Mouse (Mus musculus) liver, embryonic 14.5 days (tissue): ENCODE results near the gene Spef1. TPM values are rescaled to one million over a fixed set of nuclear protein-coding genes. Genes with fewer than 3 reads are reported as not detected.

Source experiments
- ATAC-seq: fragments of 200-750 bp; cut with Nextera tagmentation; 2 replicates; pipeline ENCODE4 v1.8.0; 2017; ENCODE audit warnings: moderate number of reproducible peaks, mild to moderate bottlenecking, moderate library complexity; ENCODE audit not compliant: insufficient read depth
- DNase-seq, 3 experiments: peaks; one replicate each; pipeline ENCODE4 v3.0.0-alpha.2; 2012 to 2013; ENCODE audit warnings: low read depth in 3 of 3, low spot score in 3 of 3
- H3K27ac ChIP-seq: fragments of 300-500 bp; sonication (generic); 2 replicates; pipeline ENCODE4 v1.5.1; 2014; ENCODE audit warnings: moderate library complexity, mild to moderate bottlenecking, control low read depth, inconsistent platforms
- H3K27me3 ChIP-seq: fragments of 300-500 bp; sonication (generic); 2 replicates; pipeline ENCODE4 v1.6.1; 2014; ENCODE audit warnings: mild to moderate bottlenecking, low read length, moderate library complexity; ENCODE audit not compliant: control insufficient read depth, insufficient read depth
- H3K36me3 ChIP-seq: fragments of 300-500 bp; sonication (generic); replicated peaks from 2 replicates; pipeline ENCODE4 v1.6.1; 2014; ENCODE audit warnings: low read depth; ENCODE audit not compliant: control insufficient read depth, insufficient read depth
- H3K4me1 ChIP-seq, 2 experiments: fragments of 200-500 bp in 1 of 2; fragments of 300-500 bp in 1 of 2; sonication (generic) in 1 of 2; replicated peaks; 2 replicates each; pipeline ENCODE4 v1.6.1; 2012 to 2014; ENCODE audit warnings: antibody characterized with exemption in 1 of 2, inconsistent platforms in 1 of 2, low read length in 1 of 2; ENCODE audit not compliant: control insufficient read depth in 2 of 2, insufficient read depth in 2 of 2
- H3K4me2 ChIP-seq: fragments of 300-500 bp; sonication (generic); 2 replicates; pipeline ENCODE4 v1.6.1; 2014; ENCODE audit warnings: low read depth, mild to moderate bottlenecking, control low read depth, moderate library complexity
- H3K4me3 ChIP-seq, 2 experiments: fragments of 200-500 bp in 1 of 2; fragments of 300-500 bp in 1 of 2; sonication (generic) in 1 of 2; 2 replicates each; pipeline ENCODE4 v1.5.1; 2012 to 2014; ENCODE audit warnings: low read depth in 2 of 2, low read length in 2 of 2, mild to moderate bottlenecking in 2 of 2, control low read depth in 1 of 2, inconsistent platforms in 1 of 2, moderate library complexity in 1 of 2; ENCODE audit not compliant: insufficient read depth in 1 of 2
- H3K9ac ChIP-seq: fragments of 300-500 bp; sonication (generic); replicated peaks from 2 replicates; pipeline ENCODE4 v1.6.1; 2014; ENCODE audit warnings: mild to moderate bottlenecking, control low read depth, moderate library complexity
- H3K9me3 ChIP-seq: fragments of 300-500 bp; sonication (generic); 2 replicates; pipeline ENCODE4 v1.6.1; 2016; ENCODE audit warnings: low read length, mixed read lengths; ENCODE audit not compliant: control insufficient read depth
- CTCF ChIP-seq: IDR thresholded peaks from 2 replicates; pipeline ENCODE4 v1.5.1; 2016; ENCODE audit warnings: antibody characterized with exemption, low read depth, control low read depth
- EP300 ChIP-seq: IDR thresholded peaks from 2 replicates; pipeline ENCODE4 v1.6.1; 2016; ENCODE audit warnings: antibody characterized with exemption, low read depth
- WGBS: fragments of 180-500 bp; shearing (Covaris S2); extraction: QIAGEN DNeasy Blood & Tissue Kit; methylation state at CpG from one replicate; pipeline ENCODE4 v1.1.7; 2014; ENCODE audit not compliant: insufficient replicate concordance; 5-methylcytosine and 5-hydroxymethylcytosine counted together
- polyA plus RNA-seq, 2 experiments: library from polyadenylated mRNA; depleted of rRNA in 1 of 2; stranded (reverse) in 1 of 2; unstranded in 1 of 2; fragments of >200 nt; fragmentation: Nextera tagmentation in 1 of 2; extraction: Ambion mirVana in 1 of 2; gene quantifications; 2 replicates each; pipeline versions ENCODE4 v1.2.1 to v1.2.3; 2012 to 2014

The Spef1 gene
- polyA plus RNA-seq, 2 experiments, result 1.3 to 2.2 TPM

DNA sequence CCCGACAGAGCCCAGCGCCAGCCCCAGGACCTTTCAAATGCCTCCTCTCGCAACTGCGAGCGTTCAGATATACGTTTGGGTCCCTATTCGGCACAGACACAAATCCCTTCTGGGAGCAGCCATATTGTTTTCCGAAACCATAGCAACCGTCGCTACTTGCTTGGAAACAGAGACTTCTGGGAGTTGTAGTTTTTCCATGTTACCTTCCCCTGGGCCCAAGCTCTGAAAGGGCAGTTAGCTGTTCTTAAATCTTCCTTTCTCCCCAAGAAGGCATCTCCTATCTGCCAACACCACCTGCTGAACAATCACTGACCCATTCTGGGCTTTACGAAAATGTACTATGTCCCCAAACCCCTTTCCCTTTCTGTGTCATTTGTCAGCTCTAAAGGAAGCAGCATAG is 12.4 kb downstream of the Spef1 start:
- Histone ChIP-seq H3K4me2 (peak overlapping the region; percentile 59), H3K27me3 (peaks cover 48% of the 10 kb centered on the region), H3K4me3 (peak overlapping the region; percentile 32 to 41; a peak in 3 of 4 replicates), H3K9ac (no peak overlapping the region; the same call in 1 of the 2 replicates), H3K27ac (no peak overlapping the region), H3K9me3 (no peaks in the 10 kb centered on the region), H3K36me3 (no peaks in the 10 kb centered on the region; the same call in 1 of the 2 replicates), H3K4me1 (peaks cover 22 to 24% of the 10 kb centered on the region in 2 experiments)
- WGBS, result 2% methylated on average over 11 of the region's 11 CpGs
- ATAC-seq, result peak; percentile 22; the same call in 1 of the 2 replicates
- TF ChIP-seq EP300, result no peak
- no peak for TF ChIP-seq CTCF
- DNase-seq, result peak; percentile 68 to 74 (median 71)

DNA sequence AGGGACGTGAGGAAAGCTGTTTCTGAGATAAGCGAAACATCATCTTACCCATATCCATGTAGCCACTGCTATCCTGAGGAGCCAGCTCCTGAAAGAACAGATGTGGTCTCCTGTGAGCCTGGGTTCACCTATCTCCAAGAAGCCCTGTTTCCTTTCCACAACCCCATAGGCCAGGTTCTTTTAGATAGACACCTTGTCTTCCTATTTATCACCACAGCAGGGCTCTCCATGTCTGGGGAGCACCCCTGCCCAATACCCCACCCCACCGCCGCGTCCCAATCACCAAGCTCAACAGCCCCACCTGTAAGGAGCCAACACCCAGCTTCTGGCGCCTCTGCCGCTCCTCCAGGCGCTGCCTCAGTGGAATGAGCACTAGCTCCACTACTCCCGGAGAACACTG is 14.8 kb downstream of the Spef1 start:
- Histone ChIP-seq H3K4me2 (no peak overlapping the region), H3K36me3 (no peaks in the 10 kb centered on the region; the same call in 1 of the 2 replicates), H3K4me1 (peaks cover 9 to 12% of the 10 kb centered on the region in 2 experiments), H3K4me3 (no peak overlapping the region), H3K27me3 (peaks cover 57% of the 10 kb centered on the region), H3K9ac (no peak overlapping the region), H3K27ac (no peak overlapping the region), H3K9me3 (no peaks in the 10 kb centered on the region)
- DNase-seq, result no peak
- no peak for TF ChIP-seq EP300
- no peak for TF ChIP-seq CTCF
- peak; percentile 44; the same call in 1 of the 2 replicates for ATAC-seq
- WGBS, result 18% methylated on average over 9 of the region's 9 CpGs

DNA sequence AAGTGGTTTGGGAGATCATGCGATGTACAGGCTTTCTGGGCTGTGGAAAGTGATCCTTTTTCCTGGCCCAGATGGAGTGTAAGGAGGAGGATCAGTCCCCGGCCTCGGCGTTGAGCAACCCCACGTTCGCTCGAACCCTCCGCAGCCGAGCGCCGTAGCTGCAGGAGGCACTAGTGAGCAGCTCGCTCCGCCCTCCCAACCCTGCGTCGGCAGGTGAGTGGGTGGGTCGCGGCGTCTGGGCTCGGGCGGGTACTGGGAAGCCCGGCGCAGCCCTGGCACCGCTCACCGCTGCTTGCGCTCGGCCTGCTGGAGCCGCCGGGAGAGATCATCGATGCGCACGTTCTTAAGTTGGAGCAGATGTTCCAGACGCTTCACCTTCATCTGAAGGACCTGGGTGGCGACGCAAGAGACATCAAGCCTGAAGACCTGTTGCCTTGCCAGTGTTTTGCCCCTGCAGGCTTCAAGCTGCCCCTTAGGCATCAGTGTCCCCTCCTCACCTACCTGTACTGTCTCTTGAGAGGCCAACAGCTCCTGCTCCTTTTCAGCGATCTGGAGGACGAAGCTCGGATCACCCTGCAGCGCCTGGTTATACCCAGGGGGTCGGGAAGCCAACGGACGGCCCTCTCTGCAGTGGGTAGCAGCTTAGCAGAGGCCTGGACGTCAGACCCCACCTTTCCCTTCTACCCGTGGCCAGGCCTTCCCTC is 15.5 kb downstream of the Spef1 start:
- no peak overlapping the region for H3K9ac ChIP-seq
- no peaks in the 10 kb centered on the region for H3K36me3 ChIP-seq
- no peak for DNase-seq
- peak; percentile 31 for TF ChIP-seq CTCF
- no peak for TF ChIP-seq EP300
- H3K9me3 ChIP-seq, result no peaks in the 10 kb centered on the region
- peak overlapping the region; percentile 39 for H3K4me2 ChIP-seq
- no peak for ATAC-seq
- H3K4me3 ChIP-seq, result peak overlapping the region in 1 of 2 experiments; percentile 23; a peak in 1 of 4 replicates
- H3K27ac ChIP-seq, result no peak overlapping the region
- WGBS, result 8% methylated on average over 43 of the region's 43 CpGs
- peaks cover 57% of the 10 kb centered on the region for H3K27me3 ChIP-seq
- H3K4me1 ChIP-seq, result peaks cover 5 to 6% of the 10 kb centered on the region in 2 experiments; a peak in 3 of 4 replicates

DNA sequence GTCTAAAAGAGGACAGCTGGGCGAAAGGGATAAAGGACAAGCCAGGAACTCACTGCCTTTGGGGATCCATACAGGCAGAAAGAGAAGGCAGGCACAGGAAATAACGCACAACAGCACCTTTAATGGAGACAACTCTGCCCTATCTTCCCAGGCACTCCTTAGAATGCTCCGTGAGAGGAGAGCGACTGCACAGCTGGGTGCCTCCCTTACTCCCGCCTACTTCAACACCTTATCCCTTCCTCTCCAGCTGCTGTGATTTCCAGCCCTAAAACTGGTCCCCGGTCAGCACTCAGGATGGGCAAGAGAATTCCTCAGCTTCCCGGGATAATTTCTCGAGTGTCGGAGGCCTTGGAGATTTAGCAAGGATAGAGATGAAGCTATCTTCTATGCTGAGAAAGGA is 16.1 kb downstream of the Spef1 start:
- ATAC-seq (no peak), DNase-seq (no peak)
- no peak overlapping the region for H3K9ac ChIP-seq
- H3K4me3 ChIP-seq, result no peak overlapping the region; a peak in 1 of 4 replicates
- H3K27ac ChIP-seq, result no peak overlapping the region
- H3K36me3 ChIP-seq, result no peaks in the 10 kb centered on the region
- peaks cover 5 to 6% of the 10 kb centered on the region in 2 experiments; a peak in 3 of 4 replicates for H3K4me1 ChIP-seq
- peaks cover 57% of the 10 kb centered on the region for H3K27me3 ChIP-seq
- no peaks in the 10 kb centered on the region for H3K9me3 ChIP-seq
- WGBS, result 17% methylated on average over 9 of the region's 9 CpGs
- H3K4me2 ChIP-seq, result no peak overlapping the region
- TF ChIP-seq CTCF (no peak), EP300 (no peak)

DNA sequence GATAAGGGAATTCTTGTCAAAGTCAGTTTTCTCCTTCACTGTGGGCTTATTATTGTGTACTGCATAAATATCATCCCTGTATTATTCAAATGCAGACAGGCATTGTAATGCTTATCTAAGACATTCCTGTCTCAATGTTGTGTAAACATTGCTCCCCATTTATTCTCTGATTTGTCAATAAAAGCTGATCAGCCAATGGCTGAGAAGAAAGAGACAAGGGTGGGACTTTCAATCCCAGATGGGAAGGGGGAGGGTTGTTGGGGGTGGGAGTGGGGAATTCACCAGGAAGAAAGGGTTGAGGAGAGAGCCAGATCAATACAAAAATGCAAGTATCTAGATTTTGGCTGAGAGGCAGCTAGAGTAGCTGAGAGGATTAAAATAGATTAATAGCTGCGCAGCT is 18.2 kb downstream of the Spef1 start:
- H3K4me2 ChIP-seq, result no peak overlapping the region
- H3K27ac ChIP-seq, result no peak overlapping the region
- no peak for TF ChIP-seq EP300
- TF ChIP-seq CTCF, result no peak
- ATAC-seq (no peak), DNase-seq (no peak)
- peaks cover 0 to 2% of the 10 kb centered on the region in 2 experiments; a peak in 1 of 4 replicates for H3K4me1 ChIP-seq
- H3K9ac ChIP-seq, result no peak overlapping the region
- no peaks in the 10 kb centered on the region for H3K36me3 ChIP-seq
- peaks cover 51% of the 10 kb centered on the region for H3K27me3 ChIP-seq
- no peak overlapping the region for H3K4me3 ChIP-seq
- no peaks in the 10 kb centered on the region for H3K9me3 ChIP-seq
- WGBS, result 64% methylated on average over 1 of the region's 1 CpGs
